Mouse (Mus musculus) midbrain, embryonic 12.5 days (tissue): ENCODE measurements around the gene Alox5. TPM values are rescaled to one million over a fixed set of nuclear protein-coding genes. Genes with fewer than 3 reads are reported as not detected.
"Not testable (repeated sequence)": the region's sequence is repeated elsewhere in the genome, so short reads cannot be mapped to it uniquely, and the experiment has no call there.

Experiments
- ATAC-seq: fragments of 200-750 bp; cut with Nextera tagmentation; 2 replicates; pipeline ENCODE4 v1.8.0; 2017; ENCODE audit warnings: low read depth, moderate TSS enrichment, moderate library complexity; ENCODE audit not compliant: low FRiP score
- H3K27ac ChIP-seq: fragments of 300-500 bp; sonication (generic); replicated peaks from 2 replicates; pipeline ENCODE4 v1.5.1; 2016; ENCODE audit warnings: mild to moderate bottlenecking
- H3K27me3 ChIP-seq: fragments of 300-500 bp; sonication (generic); 2 replicates; pipeline ENCODE4 v1.6.1; 2016; ENCODE audit warnings: mild to moderate bottlenecking
- H3K36me3 ChIP-seq: fragments of 300-500 bp; sonication (generic); 2 replicates; pipeline ENCODE4 v1.6.1; 2016
- H3K4me1 ChIP-seq: fragments of 300-500 bp; sonication (generic); 2 replicates; pipeline ENCODE4 v1.6.1; 2016
- H3K4me2 ChIP-seq: fragments of 300-500 bp; sonication (generic); replicated peaks from 2 replicates; pipeline ENCODE4 v1.6.1; 2016; ENCODE audit warnings: mild to moderate bottlenecking, moderate library complexity
- H3K4me3 ChIP-seq: fragments of 300-500 bp; sonication (generic); 2 replicates; pipeline ENCODE4 v1.5.1; 2016; ENCODE audit warnings: mild to moderate bottlenecking
- H3K9ac ChIP-seq: fragments of 300-500 bp; sonication (generic); replicated peaks from 2 replicates; pipeline ENCODE4 v1.6.1; 2016; ENCODE audit warnings: mild to moderate bottlenecking, moderate library complexity
- H3K9me3 ChIP-seq: fragments of 300-500 bp; sonication (generic); 2 replicates; pipeline ENCODE4 v1.6.1; 2016; ENCODE audit warnings: mild to moderate bottlenecking
- WGBS: fragments of 180-500 bp; shearing (Covaris S2); methylation state at CpG from one replicate; pipeline ENCODE4 v1.1.7; 2016; 5-methylcytosine and 5-hydroxymethylcytosine counted together
- polyA plus RNA-seq: library from polyadenylated mRNA; unstranded; fragments of >200 nt; fragmentation: Nextera tagmentation; extraction: Ambion mirVana; gene quantifications from 2 replicates; pipeline ENCODE4 v1.2.1, GENCODE M21; 2016

Gene Alox5
- polyA plus RNA-seq, result 0.82 and 0.93 TPM in 2 replicates

- H3K27ac ChIP-seq, result no peak within 1 kb of the TSS
- WGBS, result 3% methylated on average over 43 of the region's 43 CpGs
- H3K9ac ChIP-seq, result peak within 1 kb of the TSS; percentile 45
- ATAC-seq, result peak; percentile 74
- peaks cover 8% of the 10 kb centered on the region for H3K4me1 ChIP-seq
- peaks cover 38% of the 10 kb centered on the region for H3K27me3 ChIP-seq
- H3K4me3 ChIP-seq, result peak within 1 kb of the TSS; percentile 42
- H3K4me2 ChIP-seq, result peak within 1 kb of the TSS; percentile 74
- no peaks in the 10 kb centered on the region for H3K9me3 ChIP-seq
- H3K36me3 ChIP-seq, result no peaks in the 10 kb centered on the region
Measured at GRCm38 (mm10) chr6:116460544-116461283, at the start of gene Alox5. Gene Alox5, minus strand, starts transcription at chr6:116461178.

DNA sequence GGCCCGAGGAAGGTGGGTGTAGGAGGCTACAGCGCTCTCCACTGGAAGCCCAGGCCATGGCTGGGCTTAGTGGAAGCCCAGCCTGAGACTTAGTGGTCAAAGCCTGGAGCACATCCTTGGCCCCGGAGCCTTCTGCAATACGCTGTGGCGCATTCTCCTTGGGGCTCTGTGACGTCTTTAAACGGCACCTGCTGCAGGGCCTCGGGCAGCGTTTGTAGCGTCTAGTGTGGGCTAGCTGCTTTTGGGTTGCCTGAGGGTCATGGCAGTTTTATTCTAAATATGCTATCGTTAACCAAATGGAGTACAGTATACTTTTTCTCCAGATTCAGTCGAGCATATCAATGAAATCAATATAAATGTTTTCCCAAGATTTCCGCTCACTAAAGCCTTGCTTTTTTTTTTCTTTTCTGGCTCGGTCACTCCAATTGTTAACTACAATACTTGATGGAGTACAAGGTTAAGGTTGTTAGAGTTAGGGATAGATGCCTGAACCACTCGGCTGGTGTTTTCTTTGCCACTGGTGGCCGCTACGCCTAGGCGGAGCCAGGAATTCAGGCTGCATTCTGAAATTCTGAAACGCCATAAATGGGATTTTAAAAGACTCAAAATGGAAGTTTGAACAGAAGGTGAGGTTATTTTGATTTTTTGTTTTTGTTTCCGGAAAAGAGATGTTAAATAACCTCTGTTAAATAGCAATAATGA, 45.5 kb upstream of the Alox5 start, which contains the start of gene Olfr212:
Olfr212 (plus strand) TSS at position 215 of the 702 bp plus-strand sequence.
- not testable (repeated sequence) for H3K36me3 ChIP-seq, H3K27me3 ChIP-seq, H3K4me2 ChIP-seq, H3K4me1 ChIP-seq, H3K9ac ChIP-seq, ATAC-seq, H3K4me3 ChIP-seq, H3K27ac ChIP-seq
- WGBS, result 92% methylated on average over 20 of the region's 20 CpGs
- H3K9me3 ChIP-seq, result peaks cover 14% of the 10 kb centered on the region

- H3K9ac ChIP-seq, result no peak overlapping the region
- 88% methylated on average over 1 of the region's 1 CpGs for WGBS
- ATAC-seq, result no peak
Measured at GRCm38 (mm10) chr6:116495960-116496359, 35.0 kb upstream of the Alox5 start.

DNA sequence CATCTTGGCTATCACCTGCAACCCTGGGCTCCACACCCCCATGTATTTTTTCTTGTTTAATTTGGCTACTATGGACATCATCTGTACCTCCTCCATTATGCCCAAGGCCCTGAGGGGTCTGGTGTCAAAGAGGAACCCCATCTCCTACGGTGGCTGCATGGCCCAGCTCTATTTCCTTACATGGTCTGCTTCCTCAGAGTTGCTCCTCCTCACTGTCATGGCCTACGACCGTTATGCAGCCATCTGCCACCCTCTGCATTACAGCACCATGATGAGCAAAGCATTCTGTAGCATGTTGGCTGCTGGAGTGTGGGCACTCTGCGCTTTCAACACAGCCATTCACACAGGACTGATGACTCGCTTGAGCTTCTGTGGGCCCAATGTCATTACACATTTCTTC, 32.8 kb upstream of the Alox5 start:
- no peaks in the 10 kb centered on the region for H3K36me3 ChIP-seq
- no peak overlapping the region for H3K27ac ChIP-seq
- 87% methylated on average over 5 of the region's 5 CpGs for WGBS
- no peaks in the 10 kb centered on the region for H3K27me3 ChIP-seq
- H3K4me2 ChIP-seq, result no peak overlapping the region
- ATAC-seq, result no peak
- H3K9me3 ChIP-seq, result no peaks in the 10 kb centered on the region
- no peaks in the 10 kb centered on the region for H3K4me1 ChIP-seq
- H3K9ac ChIP-seq, result no peak overlapping the region
- H3K4me3 ChIP-seq, result no peak overlapping the region

More at GRCm38 (mm10) chr6:116495960-116496359, 35.0 kb upstream of the Alox5 start:
- H3K27me3 ChIP-seq, result no peaks in the 10 kb centered on the region
- H3K27ac ChIP-seq, result no peak overlapping the region
- H3K4me1 ChIP-seq, result no peaks in the 10 kb centered on the region
- H3K4me3 ChIP-seq, result no peak overlapping the region
- no peak overlapping the region for H3K4me2 ChIP-seq
- no peaks in the 10 kb centered on the region for H3K9me3 ChIP-seq
- H3K36me3 ChIP-seq, result no peaks in the 10 kb centered on the region

DNA sequence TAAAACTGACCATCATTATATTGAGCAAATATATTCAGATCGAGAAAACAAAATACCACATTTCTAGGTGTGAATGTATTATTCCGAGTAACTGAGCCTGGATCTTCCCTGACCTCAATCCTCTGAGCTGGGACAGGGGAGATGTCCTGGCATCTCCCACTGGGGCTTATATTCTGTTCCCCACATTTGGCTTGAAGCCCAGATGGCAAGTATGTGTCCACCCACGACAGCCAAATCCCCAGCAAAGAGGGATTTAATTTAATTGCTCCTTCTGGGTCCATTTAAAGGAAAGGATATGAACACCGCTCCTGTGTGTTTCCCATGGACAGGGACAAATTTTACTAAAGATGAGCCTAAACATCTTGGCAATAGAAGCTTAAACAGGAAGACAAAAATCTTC, 27.8 kb upstream of the Alox5 start, which contains the start of gene Olfr211:
Olfr211 (plus strand) TSS at position 301 of the 400 bp plus-strand sequence.
- no peak within 1 kb of the TSS for H3K9ac ChIP-seq
- 72% methylated on average over 4 of the region's 4 CpGs for WGBS

GRCm38 (mm10) chr6:116486833-116487232, 25.9 kb upstream of the Alox5 start:
- no peak overlapping the region for H3K27ac ChIP-seq
- H3K4me2 ChIP-seq, result no peak overlapping the region
- H3K27me3 ChIP-seq, result no peaks in the 10 kb centered on the region
- WGBS, result 79% methylated on average over 1 of the region's 1 CpGs
- no peaks in the 10 kb centered on the region for H3K4me1 ChIP-seq
- H3K9me3 ChIP-seq, result no peaks in the 10 kb centered on the region
- ATAC-seq, result no peak
- H3K9ac ChIP-seq, result no peak overlapping the region
- no peak overlapping the region for H3K4me3 ChIP-seq
- H3K36me3 ChIP-seq, result no peaks in the 10 kb centered on the region

More for the DNA sequence above, 27.8 kb upstream of the Alox5 start, which contains the start of gene Olfr211:
- Histone ChIP-seq H3K27me3 (no peaks in the 10 kb centered on the region), H3K4me2 (no peak within 1 kb of the TSS), H3K4me1 (no peaks in the 10 kb centered on the region), H3K4me3 (no peak within 1 kb of the TSS), H3K9me3 (no peaks in the 10 kb centered on the region), H3K27ac (no peak within 1 kb of the TSS), H3K36me3 (no peaks in the 10 kb centered on the region)
- no peak for ATAC-seq

GRCm38 (mm10) chr6:116485081-116485480, 24.1 kb upstream of the Alox5 start:
- no peaks in the 10 kb centered on the region for H3K9me3 ChIP-seq
- ATAC-seq, result no peak
- WGBS, result 76% methylated on average over 1 of the region's 1 CpGs

DNA sequence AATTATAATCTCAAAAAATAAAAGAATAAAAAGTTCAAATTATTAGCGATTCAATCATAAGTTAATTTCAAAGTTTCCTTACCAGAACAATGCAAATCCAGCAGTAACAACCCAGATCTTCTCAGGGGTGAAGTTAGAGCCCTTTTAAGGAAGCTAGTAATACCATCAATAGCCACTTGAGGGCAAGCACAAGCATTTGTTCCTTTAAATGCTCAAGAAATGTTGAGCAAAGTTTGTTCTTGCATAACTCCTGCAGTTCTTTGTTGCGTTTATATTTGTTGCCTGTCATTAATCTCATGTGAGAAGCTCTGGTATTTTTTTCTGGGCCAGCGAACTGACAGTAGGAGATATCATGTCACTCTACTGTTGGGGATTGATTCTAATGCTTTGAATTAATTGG, 7.1 kb upstream of the Alox5 start:
- H3K27ac ChIP-seq, result no peak overlapping the region
- ATAC-seq, result no peak
- H3K36me3 ChIP-seq, result no peaks in the 10 kb centered on the region
- H3K9me3 ChIP-seq, result no peaks in the 10 kb centered on the region
- H3K9ac ChIP-seq, result no peak overlapping the region
- no peaks in the 10 kb centered on the region for H3K4me1 ChIP-seq
- no peaks in the 10 kb centered on the region for H3K27me3 ChIP-seq
- WGBS, result 37% methylated on average over 3 of the region's 3 CpGs
- H3K4me2 ChIP-seq, result no peak overlapping the region
- H3K4me3 ChIP-seq, result no peak overlapping the region

More at GRCm38 (mm10) chr6:116485081-116485480, 24.1 kb upstream of the Alox5 start:
- no peaks in the 10 kb centered on the region for H3K36me3 ChIP-seq
- H3K4me3 ChIP-seq, result no peak overlapping the region
- no peak overlapping the region for H3K27ac ChIP-seq
- no peak overlapping the region for H3K9ac ChIP-seq
- H3K27me3 ChIP-seq, result no peaks in the 10 kb centered on the region
- no peak overlapping the region for H3K4me2 ChIP-seq
- no peaks in the 10 kb centered on the region for H3K4me1 ChIP-seq

DNA sequence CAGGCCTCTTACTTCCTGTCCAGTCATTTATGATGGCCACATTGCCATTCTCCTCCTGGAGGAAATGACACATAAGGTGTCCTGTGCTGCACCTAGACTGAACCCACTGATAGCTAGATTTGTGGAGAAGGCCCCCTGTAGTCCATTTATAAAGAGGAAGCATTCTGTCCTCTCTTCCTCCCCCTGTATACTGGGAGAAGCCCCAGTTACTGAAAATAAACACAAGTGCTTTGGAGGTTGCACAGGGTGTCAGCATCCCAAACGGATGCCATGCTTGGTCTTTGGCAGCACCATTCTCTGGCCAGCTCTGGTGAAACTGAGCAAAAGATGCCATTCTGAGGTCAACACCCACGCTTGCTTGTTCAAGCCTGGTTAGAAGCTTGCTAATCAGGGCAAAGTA, 1.7 kb downstream of the Alox5 start:
- no peak overlapping the region for H3K9ac ChIP-seq
- H3K9me3 ChIP-seq, result no peaks in the 10 kb centered on the region
- no peak overlapping the region for H3K27ac ChIP-seq
- H3K4me1 ChIP-seq, result peaks cover 8% of the 10 kb centered on the region
- H3K27me3 ChIP-seq, result peaks cover 38% of the 10 kb centered on the region
- H3K36me3 ChIP-seq, result no peaks in the 10 kb centered on the region
- 76% methylated on average over 2 of the region's 2 CpGs for WGBS
- no peak overlapping the region for H3K4me3 ChIP-seq
- no peak for ATAC-seq
- no peak overlapping the region for H3K4me2 ChIP-seq

GRCm38 (mm10) chr6:116458728-116459127, 2.2 kb downstream of the Alox5 start:
- Histone ChIP-seq H3K36me3 (no peaks in the 10 kb centered on the region), H3K4me3 (no peak overlapping the region), H3K4me1 (peaks cover 8% of the 10 kb centered on the region), H3K4me2 (no peak overlapping the region), H3K27me3 (peaks cover 38% of the 10 kb centered on the region), H3K27ac (no peak overlapping the region), H3K9ac (no peak overlapping the region), H3K9me3 (no peaks in the 10 kb centered on the region)
- WGBS, result 80% methylated on average over 4 of the region's 4 CpGs
- ATAC-seq, result no peak

DNA sequence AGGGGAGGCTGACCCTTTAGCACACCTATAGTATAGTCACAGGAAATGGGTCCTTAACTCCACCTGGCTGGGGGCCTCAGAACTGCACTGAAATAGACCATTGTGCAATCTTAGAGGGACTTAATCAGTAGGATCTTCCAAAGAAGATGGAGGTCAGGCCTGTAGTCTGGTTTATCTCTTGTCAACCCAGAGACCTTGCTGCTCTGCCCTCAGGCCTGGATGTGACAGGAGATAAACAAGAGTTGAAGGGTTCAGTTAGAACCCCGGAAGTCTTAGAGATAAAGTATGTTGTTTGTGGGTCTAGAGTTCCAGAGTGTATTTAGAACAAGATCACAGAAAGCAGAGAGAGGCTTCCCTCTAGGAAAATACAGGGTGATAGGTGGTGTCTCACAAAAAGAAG, 4.5 kb downstream of the Alox5 start:
- 86% methylated on average over 1 of the region's 1 CpGs for WGBS

GRCm38 (mm10) chr6:116455781-116456180, 5.2 kb downstream of the Alox5 start:
- H3K4me3 ChIP-seq, result no peak overlapping the region

More for the DNA sequence above, 4.5 kb downstream of the Alox5 start:
- Histone ChIP-seq H3K36me3 (no peaks in the 10 kb centered on the region), H3K9ac (no peak overlapping the region), H3K4me1 (peaks cover 8% of the 10 kb centered on the region), H3K4me2 (no peak overlapping the region), H3K27me3 (peaks cover 26% of the 10 kb centered on the region), H3K4me3 (no peak overlapping the region), H3K9me3 (no peaks in the 10 kb centered on the region), H3K27ac (no peak overlapping the region)
- ATAC-seq, result no peak

More at GRCm38 (mm10) chr6:116455781-116456180, 5.2 kb downstream of the Alox5 start:
- Histone ChIP-seq H3K4me2 (no peak overlapping the region), H3K27ac (no peak overlapping the region), H3K36me3 (no peaks in the 10 kb centered on the region), H3K9me3 (no peaks in the 10 kb centered on the region), H3K9ac (no peak overlapping the region), H3K27me3 (peaks cover 19% of the 10 kb centered on the region), H3K4me1 (peaks cover 4% of the 10 kb centered on the region)
- WGBS, result 80% methylated on average over 4 of the region's 4 CpGs
- no peak for ATAC-seq
